Mouse (Mus musculus): Measurements from ENCODE around the gene Olfr686. TPM values are rescaled to one million over a fixed set of nuclear protein-coding genes. Genes with fewer than 3 reads are reported as not detected.

Gene Olfr686
- polyA plus RNA-seq, 1 experiment from 2014 or later = not detected

GRCm38 (mm10) chr7:105185912-105186311 is 21.4 kb downstream of the Olfr686 start, which contains the start of gene Olfr685:
Olfr685 (minus strand) TSS chr7:105186012.
- DNase-seq (ENCODE audit: low spot score, missing footprints) = no peak
- H3K27me3 ChIP-seq (ENCODE audit: control insufficient read depth, insufficient read depth, low read length) = no peaks in the 10 kb centered on the region
- no peaks in the 10 kb centered on the region for H3K4me1 ChIP-seq (ENCODE audit: control insufficient read depth, insufficient read depth, low read length)
- no peak within 1 kb of the TSS for H3K4me2 ChIP-seq
- H3K9ac ChIP-seq (ENCODE audit: low read length) = no peak within 1 kb of the TSS
- no peak for ATAC-seq (ENCODE audit: low FRiP score)
- H3K4me3 ChIP-seq (ENCODE audit: low read depth, low read length) = no peak within 1 kb of the TSS
- H3K9me3 ChIP-seq (ENCODE audit: control insufficient read depth, low read length) = no peaks in the 10 kb centered on the region
- H3K36me3 ChIP-seq (ENCODE audit: control insufficient read depth, insufficient read depth, low read length) = no peaks in the 10 kb centered on the region
- 100% methylated on average over 1 of the region's 1 CpGs for WGBS
- H3K27ac ChIP-seq (ENCODE audit: low read depth, low read length) = no peak within 1 kb of the TSS

GRCm38 (mm10) chr7:105170773-105171172 is 36.5 kb downstream of the Olfr686 start:
- H3K27ac ChIP-seq (ENCODE audit: low read depth, low read length) = no peak overlapping the region
- no peak for DNase-seq (ENCODE audit: low spot score, missing footprints)
- no peak overlapping the region for H3K4me3 ChIP-seq (ENCODE audit: low read depth, low read length)
- H3K9me3 ChIP-seq (ENCODE audit: control insufficient read depth, low read length) = no peaks in the 10 kb centered on the region
- no peaks in the 10 kb centered on the region for H3K4me1 ChIP-seq (ENCODE audit: control insufficient read depth, insufficient read depth, low read length)
- no peak overlapping the region for H3K9ac ChIP-seq (ENCODE audit: low read length)
- no peaks in the 10 kb centered on the region for H3K27me3 ChIP-seq (ENCODE audit: control insufficient read depth, insufficient read depth, low read length)
- no peaks in the 10 kb centered on the region for H3K36me3 ChIP-seq (ENCODE audit: control insufficient read depth, insufficient read depth, low read length)
- no peak overlapping the region for H3K4me2 ChIP-seq
- ATAC-seq (ENCODE audit: low FRiP score) = no peak
- WGBS = 57% methylated on average over 4 of the region's 4 CpGs

- H3K27me3 ChIP-seq (ENCODE audit: control insufficient read depth, insufficient read depth, low read length) = no peaks in the 10 kb centered on the region
- no peaks in the 10 kb centered on the region for H3K4me1 ChIP-seq (ENCODE audit: control insufficient read depth, insufficient read depth, low read length)
- no peak within 1 kb of the TSS for H3K27ac ChIP-seq (ENCODE audit: low read depth, low read length)
- 80% methylated on average over 1 of the region's 1 CpGs for whole genome bisulfite sequencing
- DNase-seq (ENCODE audit: low spot score, missing footprints) (no peak), ATAC-seq (ENCODE audit: low FRiP score) (no peak)
- H3K9me3 ChIP-seq (ENCODE audit: control insufficient read depth, low read length) = no peaks in the 10 kb centered on the region
- no peak within 1 kb of the TSS for H3K9ac ChIP-seq (ENCODE audit: low read length)
- no peak within 1 kb of the TSS for H3K4me2 ChIP-seq
- no peak within 1 kb of the TSS for H3K4me3 ChIP-seq (ENCODE audit: low read depth, low read length)
- no peaks in the 10 kb centered on the region for H3K36me3 ChIP-seq (ENCODE audit: control insufficient read depth, insufficient read depth, low read length)
Observed at GRCm38 (mm10) chr7:105163553-105163952, 43.7 kb downstream of the Olfr686 start, which contains the start of gene Olfr684. Olfr684 (minus strand) TSS chr7:105163653.

Other genes starting within 250 kb of the Olfr686 start
- not detected in 2 replicates for gene Olfr670, start 244.9 kb downstream of the Olfr686 start, polyA plus RNA-seq (2014; fragmentation: Nextera tagmentation; extraction: Ambion mirVana)
- gene Olfr671, start 228.4 kb downstream of the Olfr686 start, polyA plus RNA-seq (2014; fragmentation: Nextera tagmentation; extraction: Ambion mirVana) = not detected in 2 replicates
- gene Olfr672, start 205.5 kb downstream of the Olfr686 start, polyA plus RNA-seq (2014; fragmentation: Nextera tagmentation; extraction: Ambion mirVana) = not detected in 2 replicates
- not detected in 2 replicates for gene Olfr675, start 179.0 kb downstream of the Olfr686 start, polyA plus RNA-seq (2014; fragmentation: Nextera tagmentation; extraction: Ambion mirVana)
- gene Olfr676, start 174.8 kb downstream of the Olfr686 start, polyA plus RNA-seq (2014; fragmentation: Nextera tagmentation; extraction: Ambion mirVana) = not detected in 2 replicates
- gene Olfr677, start 156.1 kb downstream of the Olfr686 start, polyA plus RNA-seq (2014; fragmentation: Nextera tagmentation; extraction: Ambion mirVana) = not detected in 2 replicates
- not detected in 2 replicates for gene Olfr678, start 143.0 kb downstream of the Olfr686 start, polyA plus RNA-seq (2014; fragmentation: Nextera tagmentation; extraction: Ambion mirVana)
- gene Olfr679, start 126.3 kb downstream of the Olfr686 start, polyA plus RNA-seq (2014; fragmentation: Nextera tagmentation; extraction: Ambion mirVana) = not detected in 2 replicates
- gene Olfr680-ps1, start 114.7 kb downstream of the Olfr686 start, polyA plus RNA-seq (2014; fragmentation: Nextera tagmentation; extraction: Ambion mirVana) = not detected in 2 replicates
- gene Olfr681, start 90.6 kb downstream of the Olfr686 start, polyA plus RNA-seq (2014; fragmentation: Nextera tagmentation; extraction: Ambion mirVana) = not detected in 2 replicates
- not detected in 2 replicates for gene Olfr683, start 60.5 kb downstream of the Olfr686 start, polyA plus RNA-seq (2014; fragmentation: Nextera tagmentation; extraction: Ambion mirVana)
- not detected in 2 replicates for gene Olfr684, start 43.8 kb downstream of the Olfr686 start, polyA plus RNA-seq (2014; fragmentation: Nextera tagmentation; extraction: Ambion mirVana)
- gene Olfr685, start 21.5 kb downstream of the Olfr686 start, polyA plus RNA-seq (2014; fragmentation: Nextera tagmentation; extraction: Ambion mirVana) = not detected in 2 replicates
- gene Olfr688, start 80.6 kb upstream of the Olfr686 start, polyA plus RNA-seq (2014; fragmentation: Nextera tagmentation; extraction: Ambion mirVana) = not detected in 2 replicates
- not detected in 2 replicates for gene Olfr689, start 103.7 kb upstream of the Olfr686 start, polyA plus RNA-seq (2014; fragmentation: Nextera tagmentation; extraction: Ambion mirVana)
- not detected in 2 replicates for gene Olfr690, start 126.6 kb upstream of the Olfr686 start, polyA plus RNA-seq (2014; fragmentation: Nextera tagmentation; extraction: Ambion mirVana)
- gene Olfr691, start 134.8 kb upstream of the Olfr686 start, polyA plus RNA-seq (2014; fragmentation: Nextera tagmentation; extraction: Ambion mirVana) = 0.07 TPM in 2 replicates
- not detected in 2 replicates for gene Olfr692, start 160.7 kb upstream of the Olfr686 start, polyA plus RNA-seq (2014; fragmentation: Nextera tagmentation; extraction: Ambion mirVana)
- not detected in 2 replicates for gene Gm5901, start 167.6 kb upstream of the Olfr686 start, polyA plus RNA-seq (2014; fragmentation: Nextera tagmentation; extraction: Ambion mirVana)
- gene Fam160a2, start 192.6 kb upstream of the Olfr686 start, polyA plus RNA-seq (2014; fragmentation: Nextera tagmentation; extraction: Ambion mirVana) = 25.4 and 30.4 TPM in 2 replicates
- not detected in 2 replicates for gene Cnga4, start 197.1 kb upstream of the Olfr686 start, polyA plus RNA-seq (2014; fragmentation: Nextera tagmentation; extraction: Ambion mirVana)
- gene Cckbr, start 218.2 kb upstream of the Olfr686 start, polyA plus RNA-seq (2014; fragmentation: Nextera tagmentation; extraction: Ambion mirVana) = 0.14 and 0.28 TPM in 2 replicates